Mouse (Mus musculus): Measurements from ENCODE around the gene Spock1. TPM values are rescaled to one million over a fixed set of nuclear protein-coding genes. Genes with fewer than 3 reads are reported as not detected.
"Not testable (repeated sequence)": the region's sequence is repeated elsewhere in the genome, so short reads cannot be mapped to it uniquely, and the experiment has no call there.

Gene Spock1
- polyA plus RNA-seq, 1 experiment, result 89.1 TPM

GRCm38 (mm10) chr13:57525946-57526345 is 382.2 kb downstream of the Spock1 start:
- DNase-seq (ENCODE audit: extremely low spot score in 1 of 2, low spot score in 1 of 2), result no peak

- DNase-seq (ENCODE audit: extremely low spot score in 1 of 2, low spot score in 1 of 2), result no peak
Observed at GRCm38 (mm10) chr13:57524546-57524945, 383.6 kb downstream of the Spock1 start.

DNA sequence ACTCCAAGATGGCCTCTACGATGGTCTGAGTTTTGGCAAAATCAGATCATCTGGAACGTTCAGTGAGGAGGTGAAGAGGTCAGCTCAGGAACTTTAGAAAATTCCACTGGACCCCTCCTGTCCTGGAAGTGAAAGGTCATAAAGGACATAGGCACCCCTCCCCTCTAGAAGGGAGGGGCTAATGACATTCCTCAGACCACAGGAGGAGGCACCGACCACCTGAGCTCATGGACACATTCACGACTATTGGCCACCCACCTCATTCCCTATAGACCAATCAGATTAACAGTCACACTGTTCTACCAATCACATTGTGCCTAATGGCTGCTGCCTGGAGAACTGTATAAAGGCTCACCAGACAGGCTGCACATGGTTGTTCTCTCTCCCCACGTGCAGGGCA is 384.8 kb downstream of the Spock1 start:
- no peak for DNase-seq (ENCODE audit: extremely low spot score in 1 of 2, low spot score in 1 of 2)

DNA sequence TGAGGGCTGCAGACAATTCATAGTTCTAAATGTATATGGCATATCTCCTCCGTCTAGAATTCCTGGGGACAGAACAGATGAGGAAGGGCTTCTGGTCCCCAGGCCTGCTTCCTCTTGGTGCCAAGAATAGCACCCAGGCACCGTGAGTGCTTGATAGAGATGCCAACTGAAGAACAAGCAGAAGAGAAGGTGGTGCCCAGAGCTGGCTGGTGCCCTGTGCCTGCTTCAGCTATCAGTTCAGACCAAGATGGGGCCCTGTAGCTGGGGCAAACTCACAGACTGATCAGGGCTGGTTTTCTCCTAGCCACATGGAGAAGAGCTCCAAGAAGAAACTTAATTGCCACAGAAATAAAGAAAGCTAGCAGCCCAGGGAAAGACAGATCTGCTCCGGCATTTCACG is 385.8 kb downstream of the Spock1 start:
- DNase-seq (ENCODE audit: extremely low spot score in 1 of 2, low spot score in 1 of 2), result no peak

DNA sequence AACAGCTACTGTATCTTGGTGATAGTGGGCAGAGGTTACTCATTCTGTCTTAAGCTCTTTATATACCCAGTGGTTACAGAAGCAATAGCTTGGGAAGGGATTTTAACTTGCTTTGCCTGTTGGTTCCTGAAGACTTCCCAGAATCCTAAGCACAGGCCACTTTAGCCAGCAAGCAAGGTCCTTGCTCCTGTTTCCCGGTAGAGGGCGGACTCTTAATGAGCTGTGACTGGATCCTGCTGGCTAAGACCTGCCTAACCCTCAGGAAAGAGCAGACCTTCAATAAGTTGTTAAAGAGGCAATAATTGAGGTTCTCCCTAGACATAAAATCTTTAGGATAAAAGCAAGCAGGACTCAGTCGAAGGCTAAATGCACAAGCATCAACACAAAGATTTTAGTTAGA is 387.0 kb downstream of the Spock1 start:
- DNase-seq (ENCODE audit: extremely low spot score in 1 of 2, low spot score in 1 of 2), result peak in 1 of 2 experiments; percentile 63

DNA sequence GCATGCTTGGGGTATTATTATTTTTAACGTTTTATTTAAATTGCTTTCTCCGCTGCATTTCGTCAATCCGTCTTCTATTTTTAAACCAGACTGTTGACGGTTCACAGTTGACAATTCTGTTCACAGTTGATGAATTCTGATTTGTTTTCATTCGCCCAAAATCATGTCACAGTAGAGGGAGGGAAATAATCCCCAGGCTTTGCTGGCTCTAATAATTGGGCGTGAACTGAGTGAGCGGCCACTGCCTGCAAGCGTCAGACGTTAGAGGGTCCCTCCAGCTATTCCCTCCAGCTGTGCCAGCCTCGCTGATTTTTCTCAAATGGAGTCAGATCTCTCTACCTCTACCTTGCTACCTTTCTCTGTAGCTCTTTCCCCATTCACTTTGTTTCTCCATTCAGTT is 388.3 kb downstream of the Spock1 start:
- no peak for DNase-seq (ENCODE audit: extremely low spot score in 1 of 2, low spot score in 1 of 2)

- no peak for DNase-seq (ENCODE audit: extremely low spot score in 1 of 2, low spot score in 1 of 2)
Observed at GRCm38 (mm10) chr13:57515737-57516136, 392.4 kb downstream of the Spock1 start.

GRCm38 (mm10) chr13:57501552-57501951 is 406.6 kb downstream of the Spock1 start:
- DNase-seq (ENCODE audit: extremely low spot score in 1 of 2, low spot score in 1 of 2), result peak in 1 of 2 experiments; percentile 55

- no peak for DNase-seq (ENCODE audit: extremely low spot score in 1 of 2, low spot score in 1 of 2)
Observed at GRCm38 (mm10) chr13:57496778-57497177, 411.4 kb downstream of the Spock1 start.

DNA sequence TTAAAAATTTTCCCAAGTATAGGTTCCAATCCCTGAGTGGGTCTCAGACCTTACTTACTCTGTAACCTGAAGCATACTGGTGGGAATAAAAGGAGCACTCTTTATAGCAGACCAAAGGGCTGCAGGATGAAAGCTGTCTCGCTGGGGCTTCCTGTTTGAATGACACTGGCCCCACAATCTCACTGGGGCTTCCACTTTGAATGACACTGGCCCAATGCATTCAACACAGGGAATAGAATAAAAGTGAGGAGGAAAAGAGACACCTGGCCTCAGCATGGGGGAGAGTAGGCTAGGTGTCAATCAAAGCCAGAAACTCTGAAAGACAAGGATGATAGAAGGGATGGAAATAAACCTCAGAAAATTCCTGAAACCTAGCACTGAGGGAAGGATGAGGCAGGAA is 413.3 kb downstream of the Spock1 start:
- DNase-seq (ENCODE audit: extremely low spot score in 1 of 2, low spot score in 1 of 2), result no peak

DNA sequence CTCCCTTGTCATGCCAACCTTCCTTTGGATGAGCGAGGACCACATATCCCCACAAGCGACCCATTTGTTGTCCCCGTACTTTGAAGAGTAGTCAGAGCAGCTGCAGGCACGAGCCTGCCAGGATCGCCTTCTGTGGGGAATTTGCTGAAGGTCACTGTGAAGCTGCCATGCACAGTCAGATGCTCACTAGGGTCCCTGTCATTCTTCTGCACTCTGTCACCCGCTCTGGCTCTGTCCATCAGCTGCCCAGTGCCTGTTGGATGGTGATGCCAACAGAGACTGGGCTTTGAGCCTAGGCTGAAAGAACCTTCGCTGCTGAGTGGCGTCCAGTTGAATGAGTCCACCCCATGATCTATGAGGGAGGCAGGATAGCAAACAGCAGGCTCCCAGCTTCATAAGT is 419.2 kb downstream of the Spock1 start:
- no peak for DNase-seq (ENCODE audit: extremely low spot score in 1 of 2, low spot score in 1 of 2)

- no peak for DNase-seq (ENCODE audit: extremely low spot score in 1 of 2, low spot score in 1 of 2)
Observed at GRCm38 (mm10) chr13:57484426-57485168, 423.5 kb downstream of the Spock1 start.

DNA sequence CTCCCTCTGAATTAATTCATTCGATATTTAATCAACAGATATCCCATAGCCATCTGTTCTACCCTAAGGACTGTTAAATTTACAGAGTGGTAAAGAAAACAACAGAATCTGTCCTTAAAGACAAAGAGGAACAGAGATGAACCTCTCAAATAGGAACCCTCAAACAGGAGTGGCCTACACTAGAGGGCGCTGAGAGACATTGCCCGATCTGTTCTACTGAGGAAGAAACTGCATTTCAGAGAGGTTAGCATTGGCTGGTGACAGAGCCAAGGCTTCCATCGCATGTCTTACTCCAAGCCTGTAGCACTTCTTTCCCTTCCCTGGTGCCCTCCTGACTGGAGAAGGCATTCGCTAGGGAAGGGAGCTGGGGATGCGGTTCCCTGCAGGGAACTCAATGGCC is 431.4 kb downstream of the Spock1 start:
- DNase-seq (ENCODE audit: extremely low spot score in 1 of 2, low spot score in 1 of 2), result peak in 1 of 2 experiments; percentile 79

GRCm38 (mm10) chr13:57474068-57474467 is 434.1 kb downstream of the Spock1 start:
- no peak for DNase-seq (ENCODE audit: extremely low spot score in 1 of 2, low spot score in 1 of 2)

- DNase-seq (ENCODE audit: extremely low spot score in 1 of 2, low spot score in 1 of 2), result not testable (repeated sequence)
Observed at GRCm38 (mm10) chr13:57470922-57471321, 437.2 kb downstream of the Spock1 start.

DNA sequence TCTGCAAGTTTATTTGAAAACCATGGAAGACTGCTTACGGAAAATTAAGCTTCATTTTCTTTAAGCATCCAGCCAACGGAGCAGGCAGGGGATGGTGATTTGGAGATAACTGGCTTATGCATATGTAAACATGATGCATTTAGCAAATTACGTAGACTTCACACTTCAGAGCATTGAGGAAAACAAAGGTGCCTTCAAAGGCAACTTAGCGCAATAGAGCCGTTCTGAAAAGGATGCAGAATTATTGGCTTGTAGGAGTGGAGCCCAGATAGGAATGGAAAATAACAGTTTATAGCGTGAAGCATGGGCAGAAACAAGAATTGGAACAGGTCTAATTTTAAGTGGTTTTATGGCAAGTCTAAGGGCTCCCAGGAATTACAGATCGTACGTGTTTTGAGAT is 448.2 kb downstream of the Spock1 start:
- no peak for DNase-seq (ENCODE audit: extremely low spot score in 1 of 2, low spot score in 1 of 2)

DNA sequence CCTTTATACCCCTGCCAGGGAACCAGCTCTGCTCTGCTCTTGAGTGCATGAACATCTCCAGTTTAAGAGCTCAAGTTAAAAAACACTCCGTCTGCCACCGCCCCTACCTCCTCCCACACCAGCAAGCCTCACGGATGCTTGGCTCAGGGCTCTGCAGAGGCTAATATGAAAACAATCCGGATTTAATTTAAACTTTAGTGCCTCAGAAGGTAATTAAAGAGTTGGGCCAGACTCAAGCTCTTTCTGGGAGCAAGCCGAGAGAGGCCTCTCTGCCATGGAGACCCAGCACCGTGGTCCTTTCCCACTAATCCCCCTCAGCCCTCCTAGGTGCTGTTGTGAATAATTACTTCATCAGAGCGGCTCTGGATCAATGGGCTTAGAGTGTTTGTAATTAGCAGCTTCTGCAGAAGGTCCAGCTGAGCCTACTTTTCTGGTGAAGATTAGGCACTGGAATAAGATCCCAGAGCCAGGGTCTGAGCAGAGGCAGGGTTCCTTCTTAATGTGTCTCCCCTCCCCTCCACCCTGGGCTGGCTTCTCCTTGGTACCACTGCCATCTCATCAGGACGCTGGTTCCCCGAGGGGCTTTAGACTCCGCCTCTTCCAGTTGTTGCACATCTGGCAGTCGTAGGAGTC is 457.8 kb downstream of the Spock1 start:
- peak; percentile 25 to 65 for DNase-seq (ENCODE audit: extremely low spot score in 1 of 2, low spot score in 1 of 2)

DNA sequence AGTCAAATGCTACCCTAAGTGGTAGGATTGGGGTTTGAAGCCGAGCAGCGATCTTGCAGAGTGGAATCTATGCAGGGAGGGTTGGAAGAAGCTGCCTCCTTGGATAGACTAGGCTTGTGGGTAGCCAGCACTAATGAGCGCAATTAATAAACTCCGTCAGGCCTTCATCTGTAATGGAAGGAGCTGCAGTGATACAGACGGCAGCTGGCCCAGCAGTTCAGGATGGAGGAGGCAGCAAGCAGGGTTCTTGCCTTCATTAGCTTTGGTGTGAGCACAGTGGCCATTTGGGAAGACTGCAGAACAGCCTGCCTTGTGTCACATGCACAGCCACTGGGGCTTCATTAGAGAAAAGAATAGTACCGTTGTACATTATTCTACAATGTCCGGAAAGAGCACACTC is 459.2 kb downstream of the Spock1 start:
- DNase-seq (ENCODE audit: extremely low spot score in 1 of 2, low spot score in 1 of 2), result no peak

- no peak for DNase-seq (ENCODE audit: extremely low spot score in 1 of 2, low spot score in 1 of 2)
Observed at GRCm38 (mm10) chr13:57444977-57445376, 463.2 kb downstream of the Spock1 start.

- no peak for DNase-seq (ENCODE audit: extremely low spot score in 1 of 2, low spot score in 1 of 2)
Observed at GRCm38 (mm10) chr13:57440111-57440510, 468.0 kb downstream of the Spock1 start.

GRCm38 (mm10) chr13:57435726-57436220 is 472.4 kb downstream of the Spock1 start:
- DNase-seq (ENCODE audit: extremely low spot score in 1 of 2, low spot score in 1 of 2), result no peak

DNA sequence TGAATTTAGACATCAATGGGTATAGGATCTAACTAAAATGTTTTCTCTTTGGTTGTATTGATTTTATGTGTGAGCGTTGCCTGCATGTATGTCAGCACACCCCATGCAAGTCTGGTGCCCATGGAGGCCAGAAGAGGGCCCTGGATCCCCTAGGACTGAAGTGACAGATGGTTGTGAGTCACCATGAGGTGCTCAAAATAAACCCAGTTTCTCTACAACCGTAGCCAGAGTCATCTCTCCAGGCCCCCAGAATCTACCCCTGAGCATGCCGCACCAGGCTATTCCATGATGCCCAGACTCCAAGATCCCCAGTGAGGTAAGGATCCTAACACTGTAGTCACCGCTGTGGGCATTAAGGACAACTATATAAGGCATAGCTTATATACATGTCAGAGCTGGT is 474.3 kb downstream of the Spock1 start:
- DNase-seq (ENCODE audit: extremely low spot score in 1 of 2, low spot score in 1 of 2), result no peak
